28 mouse cellular contexts compared by ENCODE assay signal in genomic region chr1:90800466-90800865, GRCm38 (mm10).
"Had no signal": no experiment of that assay in that cellular context is flagged by ENCODE, and none has a peak within 500 bp of the region (broad histone marks: within the 10 kb centered on the region; RNA-seq: fewer than 3 reads in every experiment).

No protein-coding gene starts in this region.

- H3K4me1 ChIP-seq: hindbrain, embryonic 10.5 days; hindbrain, embryonic 12.5 days; intestine, embryonic 15.5 days; limb, embryonic 13.5 days; liver, embryonic 13.5 days; liver, embryonic 15.5 days had no signal

- H3K9me3 ChIP-seq: hindbrain, embryonic 10.5 days; hindbrain, embryonic 12.5 days; intestine, embryonic 15.5 days; liver, embryonic 13.5 days; liver, embryonic 15.5 days had no signal

- H3K4me2 ChIP-seq: heart, embryonic 12.5 days; hindbrain, embryonic 12.5 days; hindbrain, embryonic 14.5 days; intestine, embryonic 15.5 days; limb, embryonic 13.5 days; liver, embryonic 11.5 days; liver, embryonic 13.5 days; liver, embryonic 15.5 days had no signal

- H3K4me3 ChIP-seq: gastrocnemius, adult 2 months; heart, adult 2 months; heart, embryonic 12.5 days; hindbrain, embryonic 10.5 days; hindbrain, embryonic 12.5 days; intestine, embryonic 15.5 days; layer of hippocampus, adult 2 months; left cerebral cortex, adult 2 months; limb, embryonic 13.5 days; liver, embryonic 13.5 days; liver, embryonic 15.5 days had no signal

- DNase-seq: gastrocnemius, adult 2 months; gastrocnemius, postnatal 10 days; gastrocnemius, postnatal 25 days; heart, adult 11 months; heart, adult 2 months; heart, postnatal 10 days; heart, postnatal 4 days; kidney, adult 18-20 months; kidney, adult 8-10 months; kidney, postnatal 10 days; kidney, postnatal 25 days; kidney, postnatal 4 days; liver; liver, embryonic 13.5 days had no signal

- ATAC-seq: hindbrain, embryonic 16.5 days; inflammation-experienced regulatory T-cells, adult 6 months; intestine, embryonic 15.5 days; intestine, postnatal 0 days had no signal

- H3K27me3 ChIP-seq: heart, embryonic 12.5 days; hindbrain, embryonic 12.5 days; intestine, embryonic 15.5 days; limb, embryonic 13.5 days; liver, embryonic 13.5 days; liver, embryonic 15.5 days had no signal

- H3K36me3 ChIP-seq: heart, embryonic 12.5 days; hindbrain, embryonic 10.5 days; hindbrain, embryonic 12.5 days; liver, embryonic 13.5 days; liver, embryonic 15.5 days had no signal

- H3K27ac ChIP-seq: gastrocnemius, adult 2 months; heart, adult 2 months; hindbrain, embryonic 10.5 days; hindbrain, embryonic 12.5 days; hindbrain, embryonic 14.5 days; intestine, embryonic 15.5 days; layer of hippocampus, adult 2 months; left cerebral cortex, adult 2 months; limb, embryonic 13.5 days; liver, embryonic 13.5 days; liver, embryonic 15.5 days had no signal

- H3K9ac ChIP-seq: heart, embryonic 12.5 days; hindbrain, embryonic 12.5 days; hindbrain, embryonic 14.5 days; intestine, embryonic 15.5 days; limb, embryonic 13.5 days; liver, embryonic 13.5 days; liver, embryonic 15.5 days; liver, postnatal 0 days had no signal
